Mouse (Mus musculus) retina, postnatal 7 days (tissue): Measurements from ENCODE around the gene Zfp568.
"Not testable (repeated sequence)": the region's sequence is repeated elsewhere in the genome, so short reads cannot be mapped to it uniquely, and the experiment has no call there.

ENCODE experiments used
- DNase-seq: peaks from one replicate; pipeline ENCODE4 v3.0.0-alpha.2; 2012; ENCODE audit warnings: low read depth, low spot score

Gene Zfp568

GRCm38 (mm10) chr7:29983690-29984380, at the start of gene Zfp568:
Gene Zfp568, plus strand, starts transcription at chr7:29983955.
- peak; percentile 88 for DNase-seq

- no peak for DNase-seq
These were observed 44.9 kb upstream of the Zfp568 start for GRCm38 (mm10) chr7:29938856-29939255.

GRCm38 (mm10) chr7:29941027-29941426, 42.7 kb upstream of the Zfp568 start:
- DNase-seq, result no peak

GRCm38 (mm10) chr7:29942740-29943139, 41.0 kb upstream of the Zfp568 start:
- no peak for DNase-seq

GRCm38 (mm10) chr7:29943720-29944119, 40.0 kb upstream of the Zfp568 start:
- no peak for DNase-seq

GRCm38 (mm10) chr7:29944201-29944600, 39.6 kb upstream of the Zfp568 start:
- no peak for DNase-seq

- DNase-seq, result no peak
These were observed 30.7 kb upstream of the Zfp568 start for GRCm38 (mm10) chr7:29953086-29953485.

- DNase-seq, result peak; percentile 53
These were observed 30.0 kb upstream of the Zfp568 start, which contains the start of gene Zfp74 for GRCm38 (mm10) chr7:29953513-29954401. Gene Zfp74, minus strand, starts transcription at chr7:29954089.

GRCm38 (mm10) chr7:29954731-29955130, 29.0 kb upstream of the Zfp568 start:
- peak; percentile 46 for DNase-seq

- DNase-seq, result no peak
These were observed 27.5 kb upstream of the Zfp568 start for GRCm38 (mm10) chr7:29956257-29956656.

GRCm38 (mm10) chr7:29958125-29958724, 25.5 kb upstream of the Zfp568 start:
- DNase-seq, result no peak

- DNase-seq, result no peak
These were observed 24.8 kb upstream of the Zfp568 start for GRCm38 (mm10) chr7:29959004-29959403.

GRCm38 (mm10) chr7:29965115-29965810, 18.5 kb upstream of the Zfp568 start:
- not testable (repeated sequence) for DNase-seq

- DNase-seq, result no peak
These were observed 13.1 kb upstream of the Zfp568 start for GRCm38 (mm10) chr7:29970686-29971085.

- DNase-seq, result no peak
These were observed 3.0 kb upstream of the Zfp568 start for GRCm38 (mm10) chr7:29980761-29981160.

- DNase-seq, result no peak
These were observed 2.3 kb upstream of the Zfp568 start for GRCm38 (mm10) chr7:29981455-29981854.

GRCm38 (mm10) chr7:29981860-29982259, 1.9 kb upstream of the Zfp568 start:
- DNase-seq, result no peak

- no peak for DNase-seq
These were observed 1.4 kb upstream of the Zfp568 start for GRCm38 (mm10) chr7:29982341-29982740.

GRCm38 (mm10) chr7:29982931-29983330, 824 bp upstream of the Zfp568 start:
- DNase-seq, result no peak

- DNase-seq, result no peak
These were observed 440 bp upstream of the Zfp568 start for GRCm38 (mm10) chr7:29983340-29983689.

- DNase-seq, result no peak
These were observed 2.3 kb downstream of the Zfp568 start for GRCm38 (mm10) chr7:29986101-29986500.

GRCm38 (mm10) chr7:29987551-29987950, 3.8 kb downstream of the Zfp568 start:
- DNase-seq, result no peak
